Mouse (Mus musculus) G1E (cell line): ENCODE measurements at regions not wholly inside any gene's neighbourhood (a gene's known extent, or its start where the extent isn't known, plus 50 kb on each side); places are given as distances from the start of the nearest gene placed in this dataset.

ENCODE experiments used
- ATAC-seq: 2 replicates; pipeline ENCODE4 v1.8.0; 2016; ENCODE audit warnings: mild to moderate bottlenecking; ENCODE audit not compliant: insufficient number of reproducible peaks, poor library complexity, low FRiP score, severe bottlenecking; ENCODE audit errors: extremely low read depth
- DNase-seq: peaks from one replicate; pipeline ENCODE4 v3.0.0; 2012; ENCODE audit warnings: low spot score
- H3K27me3 ChIP-seq: 2 replicates; pipeline ENCODE4 v1.6.1; 2012; ENCODE audit warnings: mild to moderate bottlenecking, low read length, inconsistent platforms; ENCODE audit not compliant: insufficient read depth
- H3K36me3 ChIP-seq: replicated peaks from 2 replicates; pipeline ENCODE3; 2012; ENCODE audit warnings: mild to moderate bottlenecking, inconsistent platforms
- H3K4me1 ChIP-seq: 2 replicates; pipeline ENCODE4 v1.6.1; 2012; ENCODE audit warnings: low read depth, low read length, inconsistent platforms, mixed read lengths; ENCODE audit not compliant: insufficient read depth
- H3K4me3 ChIP-seq: 2 replicates; pipeline ENCODE4 v1.5.1; 2012; ENCODE audit warnings: low read depth, mild to moderate bottlenecking, inconsistent platforms, low read length, moderate library complexity, mixed read lengths
- H3K9me3 ChIP-seq: replicated peaks from 2 replicates; pipeline ENCODE4 v1.6.1; 2012; ENCODE audit warnings: inconsistent platforms
- CTCF ChIP-seq: IDR thresholded peaks from 2 replicates; pipeline ENCODE4 v1.5.1; 2012; ENCODE audit warnings: low read depth, low read length, inconsistent platforms, mixed read lengths
- GATA1 ChIP-seq: IDR thresholded peaks from 2 replicates; pipeline ENCODE4 v1.6.1; 2012; ENCODE audit warnings: borderline replicate concordance, low read length, inconsistent platforms, mixed read lengths
- GATA2 ChIP-seq: IDR thresholded peaks from 2 replicates; pipeline ENCODE4 v1.6.1; 2012; ENCODE audit warnings: low read depth, low read length, inconsistent platforms, borderline replicate concordance
- POLR2AphosphoS5 ChIP-seq: IDR thresholded peaks from 2 replicates; pipeline ENCODE4 v1.6.1; 2012; ENCODE audit warnings: low read depth, low read length, inconsistent platforms; ENCODE audit not compliant: insufficient replicate concordance
- TAL1 ChIP-seq: conservative IDR thresholded peaks from 2 replicates; pipeline ENCODE4 v1.6.1; 2012; ENCODE audit warnings: low read depth, low read length, inconsistent platforms, mixed read lengths

GRCm38 (mm10) chr1:137549659-137550058, 589.4 kb upstream of the Nr5a2 start:
- H3K4me1 ChIP-seq: no peaks in the 10 kb centered on the region
- ATAC-seq (no peak), DNase-seq (no peak)
- TF ChIP-seq GATA1: no peak
- TF ChIP-seq TAL1: no peak
- no peak for TF ChIP-seq GATA2
- no peak for TF ChIP-seq CTCF
- TF ChIP-seq POLR2AphosphoS5: no peak
- H3K4me3 ChIP-seq: no peak overlapping the region
- H3K36me3 ChIP-seq: no peaks in the 10 kb centered on the region
- peaks cover 31% of the 10 kb centered on the region for H3K9me3 ChIP-seq
- no peaks in the 10 kb centered on the region for H3K27me3 ChIP-seq

GRCm38 (mm10) chr1:137545666-137546065, 585.4 kb upstream of the Nr5a2 start:
- no peaks in the 10 kb centered on the region for H3K4me1 ChIP-seq
- H3K9me3 ChIP-seq: peaks cover 42% of the 10 kb centered on the region
- TF ChIP-seq CTCF (no peak), GATA2 (no peak), GATA1 (no peak), TAL1 (no peak)
- H3K27me3 ChIP-seq: no peaks in the 10 kb centered on the region
- ATAC-seq: no peak
- H3K4me3 ChIP-seq: no peak overlapping the region
- H3K36me3 ChIP-seq: no peaks in the 10 kb centered on the region
- no peak for DNase-seq

GRCm38 (mm10) chr1:137543828-137544227, 583.6 kb upstream of the Nr5a2 start:
- ATAC-seq (no peak), DNase-seq (no peak)
- no peak overlapping the region for H3K4me3 ChIP-seq
- no peaks in the 10 kb centered on the region for H3K27me3 ChIP-seq
- H3K36me3 ChIP-seq: no peaks in the 10 kb centered on the region
- no peaks in the 10 kb centered on the region for H3K4me1 ChIP-seq
- H3K9me3 ChIP-seq: peaks cover 38% of the 10 kb centered on the region
- TF ChIP-seq POLR2AphosphoS5 (no peak), GATA2 (no peak), TAL1 (no peak), GATA1 (no peak), CTCF (no peak)

- no peak for TF ChIP-seq CTCF
- no peak for TF ChIP-seq GATA2
- no peak for TF ChIP-seq GATA1
- TF ChIP-seq TAL1: no peak
- no peak for TF ChIP-seq POLR2AphosphoS5
- peaks cover 30% of the 10 kb centered on the region for H3K9me3 ChIP-seq
- no peak for ATAC-seq
- DNase-seq: no peak
- H3K36me3 ChIP-seq: no peaks in the 10 kb centered on the region
- no peaks in the 10 kb centered on the region for H3K27me3 ChIP-seq
- no peak overlapping the region for H3K4me3 ChIP-seq
- no peaks in the 10 kb centered on the region for H3K4me1 ChIP-seq
Observed at GRCm38 (mm10) chr1:137541453-137541852, 581.2 kb upstream of the Nr5a2 start.

- Histone ChIP-seq H3K36me3 (no peaks in the 10 kb centered on the region), H3K9me3 (peaks cover 14% of the 10 kb centered on the region), H3K27me3 (no peaks in the 10 kb centered on the region), H3K4me1 (no peaks in the 10 kb centered on the region), H3K4me3 (no peak overlapping the region)
- no peak for ATAC-seq
- TF ChIP-seq TAL1 (no peak), GATA2 (no peak), CTCF (no peak), GATA1 (no peak), POLR2AphosphoS5 (no peak)
- DNase-seq: no peak
Observed at GRCm38 (mm10) chr1:137539424-137540116, 579.3 kb upstream of the Nr5a2 start.

- ATAC-seq (no peak), DNase-seq (no peak)
- TF ChIP-seq CTCF: no peak
- TF ChIP-seq GATA1: no peak
- TF ChIP-seq GATA2: no peak
- TF ChIP-seq TAL1: no peak
- TF ChIP-seq POLR2AphosphoS5: no peak
- Histone ChIP-seq H3K4me3 (no peak overlapping the region), H3K36me3 (no peaks in the 10 kb centered on the region), H3K27me3 (no peaks in the 10 kb centered on the region), H3K9me3 (peaks cover 23% of the 10 kb centered on the region), H3K4me1 (no peaks in the 10 kb centered on the region)
Observed at GRCm38 (mm10) chr1:137514750-137515149, 554.5 kb upstream of the Nr5a2 start.
